Mouse (Mus musculus): ENCODE results near the gene Gabpb2.

Gene Gabpb2

GRCm38 (mm10) chr3:95194721-95195135 lies 23.0 kb downstream of the Gabpb2 start:
- no peak for DNase-seq (ENCODE audit: low spot score in 2 of 2)

- no peak for DNase-seq (ENCODE audit: low spot score in 2 of 2)
Observed at GRCm38 (mm10) chr3:95186888-95187287, 30.8 kb downstream of the Gabpb2 start.

- DNase-seq (ENCODE audit: low spot score in 2 of 2) = no peak
Observed at GRCm38 (mm10) chr3:95186100-95186499, 31.6 kb downstream of the Gabpb2 start.

- DNase-seq (ENCODE audit: low spot score in 2 of 2) = no peak
Observed at GRCm38 (mm10) chr3:95184796-95185577, 32.7 kb downstream of the Gabpb2 start.

GRCm38 (mm10) chr3:95181841-95182240 lies 35.9 kb downstream of the Gabpb2 start:
- DNase-seq (ENCODE audit: low spot score in 2 of 2) = no peak

- no peak for DNase-seq (ENCODE audit: low spot score in 2 of 2)
Observed at GRCm38 (mm10) chr3:95179890-95180289, 37.8 kb downstream of the Gabpb2 start.

GRCm38 (mm10) chr3:95178948-95179347 lies 38.8 kb downstream of the Gabpb2 start:
- DNase-seq (ENCODE audit: low spot score in 2 of 2) = no peak

GRCm38 (mm10) chr3:95177583-95177982 lies 40.1 kb downstream of the Gabpb2 start:
- DNase-seq (ENCODE audit: low spot score in 2 of 2) = no peak

- DNase-seq (ENCODE audit: low spot score in 2 of 2) = no peak
Observed at GRCm38 (mm10) chr3:95176500-95176899, 41.2 kb downstream of the Gabpb2 start.

GRCm38 (mm10) chr3:95174011-95174592 lies 43.6 kb downstream of the Gabpb2 start:
- peak in 1 of 2 experiments; percentile 33 for DNase-seq (ENCODE audit: low spot score in 2 of 2)

GRCm38 (mm10) chr3:95173256-95173949 lies 44.3 kb downstream of the Gabpb2 start:
- DNase-seq (ENCODE audit: low spot score in 2 of 2) = no peak

GRCm38 (mm10) chr3:95172526-95173255 lies 45.0 kb downstream of the Gabpb2 start:
- no peak for DNase-seq (ENCODE audit: low spot score in 2 of 2)

GRCm38 (mm10) chr3:95171105-95171504 lies 46.6 kb downstream of the Gabpb2 start:
- DNase-seq (ENCODE audit: low spot score in 2 of 2) = no peak

- no peak for DNase-seq (ENCODE audit: low spot score in 2 of 2)
Observed at GRCm38 (mm10) chr3:95169996-95170395, 47.7 kb downstream of the Gabpb2 start.

- DNase-seq (ENCODE audit: low spot score in 2 of 2) = no peak
Observed at GRCm38 (mm10) chr3:95164840-95165239, 52.9 kb downstream of the Gabpb2 start.

- no peak for DNase-seq (ENCODE audit: low spot score in 2 of 2)
Observed at GRCm38 (mm10) chr3:95164256-95164550, 53.5 kb downstream of the Gabpb2 start.

- no peak for DNase-seq (ENCODE audit: low spot score in 2 of 2)
Observed at GRCm38 (mm10) chr3:95163419-95164255, 54.1 kb downstream of the Gabpb2 start.

GRCm38 (mm10) chr3:95162345-95162628 lies 55.4 kb downstream of the Gabpb2 start:
- DNase-seq (ENCODE audit: low spot score in 2 of 2) = no peak

GRCm38 (mm10) chr3:95161618-95162344 lies 55.9 kb downstream of the Gabpb2 start:
- no peak for DNase-seq (ENCODE audit: low spot score in 2 of 2)

GRCm38 (mm10) chr3:95161041-95161551 lies 56.6 kb downstream of the Gabpb2 start:
- DNase-seq (ENCODE audit: low spot score in 2 of 2) = no peak

Measured in right cerebral cortex, postnatal 36 days (tissue).